Mouse (Mus musculus): Measurements from ENCODE around the gene Prdm9. TPM values are rescaled to one million over a fixed set of nuclear protein-coding genes. Genes with fewer than 3 reads are reported as not detected.
A peak's percentile ranks its signal among the peaks of the same experiment; 100 is the strongest.

Gene Prdm9
- polyA plus RNA-seq, 2 experiments = 1.0 to 2.7 TPM

GRCm38 (mm10) chr17:15497882-15498752, 66.0 kb downstream of the Prdm9 start:
- no peaks in the 10 kb centered on the region for H3K27me3 ChIP-seq (ENCODE audit: control insufficient read depth, insufficient read depth, low read length)
- peaks cover 24% of the 10 kb centered on the region for H3K4me1 ChIP-seq (ENCODE audit: control insufficient read depth, insufficient read depth, low read length)
- DNase-seq (ENCODE audit: low spot score) = peak; percentile 93
- H3K9me3 ChIP-seq (ENCODE audit: control insufficient read depth, low read length) = no peaks in the 10 kb centered on the region
- H3K36me3 ChIP-seq (ENCODE audit: control insufficient read depth, insufficient read depth, low read length) = peaks cover 29% of the 10 kb centered on the region
- peak overlapping the region; percentile 92 for H3K27ac ChIP-seq (replicated peaks; ENCODE audit: low read depth, low read length)
- TF ChIP-seq POLR2A (IDR thresholded peaks at IDR 0.05; ENCODE audit: borderline replicate concordance, extremely low read depth, insufficient read depth, insufficient read length) = no peak
- peak; percentile 95 for ATAC-seq (ENCODE audit: low FRiP score, low read depth)
- peak overlapping the region; percentile 78 for H3K4me2 ChIP-seq (replicated peaks; ENCODE audit: low read depth, low read length, severe bottlenecking)
- H3K9ac ChIP-seq (ENCODE audit: low read depth, low read length, severe bottlenecking) = peak overlapping the region; percentile 82
- H3K4me3 ChIP-seq (replicated peaks; ENCODE audit: low read length) = peak overlapping the region; percentile 97
- under 1% methylated on average over 50 of the region's 50 CpGs for WGBS

Other genes starting within 250 kb of the Prdm9 start
- gene Dll1, start 187.5 kb downstream of the Prdm9 start, polyA plus RNA-seq (2012; rRNA removed) = 10.1 and 10.8 TPM in 2 replicates
- 6.5 and 7.3 TPM in 2 replicates for gene Dll1, start 187.5 kb downstream of the Prdm9 start, polyA plus RNA-seq (2014; fragmentation: Nextera tagmentation; extraction: Ambion mirVana)
- gene Fam120b, start 168.2 kb downstream of the Prdm9 start, polyA plus RNA-seq (2012; rRNA removed) = 18.9 and 19.0 TPM in 2 replicates
- 25.7 and 30.7 TPM in 2 replicates for gene Fam120b, start 168.2 kb downstream of the Prdm9 start, polyA plus RNA-seq (2014; fragmentation: Nextera tagmentation; extraction: Ambion mirVana)
- gene Psmb1, start 64.6 kb downstream of the Prdm9 start, polyA plus RNA-seq (2012; rRNA removed) = 146 and 167 TPM in 2 replicates
- 258 and 282 TPM in 2 replicates for gene Psmb1, start 64.6 kb downstream of the Prdm9 start, polyA plus RNA-seq (2014; fragmentation: Nextera tagmentation; extraction: Ambion mirVana)
- 67.6 and 68.3 TPM in 2 replicates for gene Tbp, start 64.5 kb downstream of the Prdm9 start, polyA plus RNA-seq (2012; rRNA removed)
- 48.3 and 61.7 TPM in 2 replicates for gene Tbp, start 64.5 kb downstream of the Prdm9 start, polyA plus RNA-seq (2014; fragmentation: Nextera tagmentation; extraction: Ambion mirVana)
- gene Pdcd2, start 37.1 kb downstream of the Prdm9 start, polyA plus RNA-seq (2012; rRNA removed) = 25.9 and 26.5 TPM in 2 replicates
- gene Pdcd2, start 37.1 kb downstream of the Prdm9 start, polyA plus RNA-seq (2014; fragmentation: Nextera tagmentation; extraction: Ambion mirVana) = 48.2 and 50.0 TPM in 2 replicates
- gene Chd1, start 140.6 kb upstream of the Prdm9 start, polyA plus RNA-seq (2012; rRNA removed) = 8.9 and 11.3 TPM in 2 replicates
- 30.2 and 33.7 TPM in 2 replicates for gene Chd1, start 140.6 kb upstream of the Prdm9 start, polyA plus RNA-seq (2014; fragmentation: Nextera tagmentation; extraction: Ambion mirVana)

Data from limb, embryonic 14.5 days (tissue).